Mouse (Mus musculus) testis, adult 2 months (tissue): ENCODE results near the gene Safb2. TPM values are rescaled to one million over a fixed set of nuclear protein-coding genes. Genes with fewer than 3 reads are reported as not detected.
"Not testable (repeated sequence)": the region's sequence is repeated elsewhere in the genome, so short reads cannot be mapped to it uniquely, and the experiment has no call there.

Experiments used
- H3K27ac ChIP-seq: fragments of 200-500 bp; 2 replicates; pipeline ENCODE4 v1.5.1; 2012; ENCODE audit warnings: low read depth, low read length; ENCODE audit not compliant: control insufficient read depth, insufficient read depth
- H3K27me3 ChIP-seq: fragments of 200-500 bp; 2 replicates; pipeline ENCODE4 v1.6.1; 2012; ENCODE audit warnings: mild to moderate bottlenecking, low read length, moderate library complexity; ENCODE audit not compliant: control insufficient read depth, insufficient read depth
- H3K36me3 ChIP-seq: fragments of 200-500 bp; 2 replicates; pipeline ENCODE4 v1.6.1; 2012; ENCODE audit warnings: mild to moderate bottlenecking, low read length; ENCODE audit not compliant: control insufficient read depth, insufficient read depth
- H3K4me1 ChIP-seq: fragments of 200-500 bp; 2 replicates; pipeline ENCODE4 v1.6.1; 2012; ENCODE audit warnings: low read length; ENCODE audit not compliant: control insufficient read depth, insufficient read depth
- H3K4me3 ChIP-seq: fragments of 200-500 bp; 2 replicates; pipeline ENCODE4 v1.5.1; 2012; ENCODE audit warnings: low read depth, mild to moderate bottlenecking, low read length, moderate library complexity, mixed read lengths; ENCODE audit not compliant: control insufficient read depth
- CTCF ChIP-seq: fragments of 200-500 bp; IDR thresholded peaks from 2 replicates; pipeline ENCODE4 v1.5.1; 2012; ENCODE audit warnings: low read depth, mild to moderate bottlenecking, inconsistent platforms, low read length, moderate library complexity; ENCODE audit not compliant: control insufficient read depth, insufficient read depth, insufficient replicate concordance
- POLR2A ChIP-seq: fragments of 200-500 bp; IDR thresholded peaks from 2 replicates; pipeline ENCODE4 v1.6.1; 2012; ENCODE audit warnings: low read depth, mild to moderate bottlenecking, inconsistent platforms, low read length, moderate library complexity; ENCODE audit not compliant: control insufficient read depth
- polyA plus RNA-seq: library from polyadenylated mRNA; depleted of rRNA; stranded (reverse); fragments of >200 nt; gene quantifications from 2 replicates; pipeline ENCODE4 v1.2.3, GENCODE M21; 2012

Gene Safb2
- polyA plus RNA-seq, 1 experiment, result 92.2 TPM

DNA sequence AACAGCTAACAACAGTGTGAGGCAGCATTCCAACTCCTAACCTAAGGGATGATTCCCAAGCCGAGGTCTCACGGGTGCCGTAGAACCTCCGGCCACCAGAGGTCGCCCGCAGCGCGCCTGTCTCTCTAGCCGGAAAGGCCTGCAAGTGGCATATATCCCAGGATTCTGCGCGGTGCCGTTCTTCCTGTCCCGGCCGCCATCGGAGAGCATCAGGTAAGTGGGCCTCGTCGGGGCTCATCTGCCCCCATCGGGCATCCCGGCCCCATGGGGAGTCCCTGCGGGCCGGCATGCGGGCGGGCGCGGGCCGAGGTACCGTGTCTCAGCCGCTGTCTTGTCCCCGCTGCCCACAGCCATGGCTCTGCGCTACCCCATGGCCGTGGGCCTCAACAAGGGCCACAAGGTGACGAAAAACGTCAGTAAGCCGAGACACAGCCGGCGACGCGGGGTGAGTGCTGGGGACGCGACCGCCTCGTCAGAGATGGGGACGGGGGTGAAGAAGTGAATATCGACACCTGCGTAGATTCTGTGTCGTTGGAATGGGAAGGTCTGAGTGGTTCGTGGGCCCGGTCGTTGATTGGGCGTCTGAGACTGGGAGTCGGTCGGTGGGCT, 29.0 kb upstream of the Safb2 start, which contains the start of gene Rpl36:
Gene Rpl36, plus strand, starts transcription at position 181 of the 609 bp plus-strand sequence.
- peak within 1 kb of the TSS; percentile 82 for H3K27ac ChIP-seq
- TF ChIP-seq CTCF (peak; percentile 97), POLR2A (peak; percentile 89)
- H3K4me1 ChIP-seq, result peaks cover 15% of the 10 kb centered on the region
- no peaks in the 10 kb centered on the region for H3K27me3 ChIP-seq
- H3K36me3 ChIP-seq, result no peaks in the 10 kb centered on the region
- H3K4me3 ChIP-seq, result peak within 1 kb of the TSS; percentile 99

GRCm38 (mm10) chr17:56612565-56612939, 28.2 kb upstream of the Safb2 start:
- not testable (repeated sequence) for H3K27me3 ChIP-seq, H3K36me3 ChIP-seq
- Histone ChIP-seq H3K4me1 (peaks cover 15% of the 10 kb centered on the region), H3K27ac (peak overlapping the region; percentile 44), H3K4me3 (peak overlapping the region; percentile 99)

DNA sequence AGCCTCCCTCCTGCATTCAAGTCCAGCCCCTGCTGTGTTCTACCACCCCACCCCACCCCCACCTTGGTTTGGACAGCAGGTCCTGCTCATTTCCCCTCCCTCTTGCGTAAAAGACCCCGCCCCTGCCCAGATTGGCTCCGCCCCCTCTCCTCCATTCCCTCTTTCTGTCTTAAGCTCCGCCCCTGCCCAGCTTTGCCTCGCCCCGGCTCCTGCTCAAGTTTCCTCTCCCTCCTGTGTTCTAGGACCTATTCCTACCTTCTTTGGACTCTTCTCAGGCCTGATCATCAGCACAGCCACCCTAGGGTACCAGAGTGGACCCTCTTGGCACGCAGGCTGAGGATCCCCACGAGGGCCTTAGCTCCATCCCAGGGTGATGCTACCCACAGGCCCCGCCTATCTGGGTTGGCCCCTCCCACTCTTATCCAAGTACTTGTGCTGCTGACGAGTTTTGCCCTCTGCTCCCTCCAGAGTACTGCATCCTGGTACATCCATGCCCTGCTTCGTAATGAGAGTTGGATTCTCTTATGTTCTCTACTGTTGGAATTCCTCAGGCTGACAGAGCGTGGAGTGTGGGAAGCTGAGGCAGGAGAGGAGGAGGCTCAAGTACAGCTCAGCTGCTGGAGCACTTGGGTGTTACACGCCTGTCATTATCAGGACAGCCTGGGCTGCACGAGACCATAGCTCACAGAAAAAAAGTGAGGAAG, 27.6 kb upstream of the Safb2 start:
- Histone ChIP-seq H3K36me3 (no peaks in the 10 kb centered on the region), H3K27me3 (no peaks in the 10 kb centered on the region), H3K4me1 (peaks cover 15% of the 10 kb centered on the region), H3K27ac (peak overlapping the region; percentile 68), H3K4me3 (peak overlapping the region; percentile 99)
- TF ChIP-seq POLR2A (no peak), CTCF (no peak)

GRCm38 (mm10) chr17:56611323-56611722, 26.9 kb upstream of the Safb2 start:
- no peak overlapping the region for H3K27ac ChIP-seq

DNA sequence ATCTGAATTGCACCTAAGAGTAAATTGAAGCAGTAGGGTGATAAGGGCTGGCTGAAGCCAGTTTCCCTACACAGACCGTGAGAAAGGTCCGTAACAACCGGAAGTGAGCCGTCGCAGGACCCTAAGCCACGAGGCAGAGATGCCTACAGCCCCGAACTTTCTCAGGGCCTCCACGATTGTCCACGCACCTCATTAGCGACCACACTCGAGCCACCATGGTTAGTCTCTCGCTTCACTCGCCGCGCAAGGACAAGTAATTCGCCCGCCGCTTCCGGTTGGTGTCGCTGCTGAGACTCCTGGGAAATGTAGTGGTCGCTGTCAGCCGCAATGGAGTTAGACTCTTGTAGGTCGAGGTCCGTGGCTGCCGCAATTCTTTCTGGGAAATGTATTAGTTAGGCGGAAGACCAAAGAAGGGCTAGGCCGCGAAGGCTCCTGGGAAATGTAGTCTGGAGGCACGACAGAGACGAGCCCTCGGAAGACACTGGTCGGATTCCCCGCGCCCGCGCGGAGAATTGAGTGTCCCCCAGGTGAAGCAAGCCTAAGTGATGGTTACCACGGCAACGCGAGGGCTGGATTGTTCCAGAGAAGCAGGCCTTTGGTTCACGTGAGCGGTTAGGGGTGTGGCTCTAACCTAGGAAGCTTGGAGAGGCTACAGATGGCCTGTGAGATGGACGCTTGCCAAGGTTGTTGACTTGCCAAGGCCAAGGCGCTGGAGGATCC, 25.2 kb upstream of the Safb2 start, which contains the start of gene 2410015M20Rik:
Gene 2410015M20Rik, minus strand, starts transcription at position 320 of the 720 bp plus-strand sequence.
- no peaks in the 10 kb centered on the region; the same call in 1 of the 2 replicates for H3K36me3 ChIP-seq
- H3K4me3 ChIP-seq, result peak within 1 kb of the TSS; percentile 99
- TF ChIP-seq POLR2A (peak; percentile 33; the same call in 1 of the 2 replicates), CTCF (peak; percentile 23; the same call in 1 of the 2 replicates)
- no peaks in the 10 kb centered on the region for H3K27me3 ChIP-seq
- H3K4me1 ChIP-seq, result peaks cover 15% of the 10 kb centered on the region
- H3K27ac ChIP-seq, result peak within 1 kb of the TSS; percentile 97

More at GRCm38 (mm10) chr17:56611323-56611722, 26.9 kb upstream of the Safb2 start:
- TF ChIP-seq POLR2A (0 out of 2 replicates have a peak, but pooled peaks have one; percentile 1), CTCF (no peak)
- Histone ChIP-seq H3K4me1 (peaks cover 15% of the 10 kb centered on the region), H3K27me3 (no peaks in the 10 kb centered on the region), H3K36me3 (no peaks in the 10 kb centered on the region; the same call in 1 of the 2 replicates), H3K4me3 (peak overlapping the region; percentile 99)

GRCm38 (mm10) chr17:56608699-56609098, 24.3 kb upstream of the Safb2 start:
- Histone ChIP-seq H3K4me1 (peaks cover 11% of the 10 kb centered on the region), H3K4me3 (peak overlapping the region; percentile 99), H3K27me3 (no peaks in the 10 kb centered on the region), H3K36me3 (no peaks in the 10 kb centered on the region; the same call in 1 of the 2 replicates), H3K27ac (peak overlapping the region; percentile 19)
- no peak for TF ChIP-seq POLR2A
- TF ChIP-seq CTCF, result no peak

DNA sequence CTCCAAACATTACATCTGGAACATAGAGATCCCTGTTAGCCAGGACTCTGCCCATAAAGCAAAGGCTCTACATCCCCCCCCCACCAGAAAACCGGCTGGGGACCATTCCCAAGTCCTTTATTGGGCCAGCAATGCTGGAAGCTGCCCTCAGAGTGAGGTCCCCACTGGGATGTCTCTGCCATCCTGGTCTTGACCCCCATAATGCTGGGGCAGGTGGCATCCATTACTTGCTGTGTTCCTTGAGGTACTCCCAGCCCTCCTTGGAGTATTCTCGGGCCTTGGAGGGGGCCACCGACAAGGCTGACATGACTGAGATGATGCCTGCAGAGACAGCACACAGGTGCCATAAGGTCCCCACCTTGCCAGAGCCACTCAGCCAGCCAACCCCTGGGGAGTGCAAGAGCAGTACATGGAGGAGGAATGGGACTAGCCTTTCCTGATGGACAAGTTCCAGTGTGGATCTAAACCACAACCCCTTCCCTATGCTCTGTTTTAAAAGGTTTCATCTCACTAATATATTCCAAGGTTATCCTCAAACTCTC, 23.2 kb upstream of the Safb2 start:
- H3K36me3 ChIP-seq, result no peaks in the 10 kb centered on the region; the same call in 1 of the 2 replicates
- TF ChIP-seq CTCF (no peak), POLR2A (no peak)
- no peaks in the 10 kb centered on the region for H3K27me3 ChIP-seq
- H3K27ac ChIP-seq, result no peak overlapping the region
- peaks cover 11% of the 10 kb centered on the region for H3K4me1 ChIP-seq
- H3K4me3 ChIP-seq, result peak overlapping the region; percentile 70
